Comparison of ENCODE assay signal across 13 mouse cellular contexts in genomic region chr10:128424604-128425003, GRCm38 (mm10). TPM values are rescaled to one million over a fixed set of nuclear protein-coding genes. Genes with fewer than 3 reads are reported as not detected.
DNase-seq lines count a peak whose midpoint lies in the region; ATAC-seq and TF ChIP-seq lines count a peak whose summit lies in the region.
"Had no signal": no experiment of that assay in that cellular context is flagged by ENCODE, and none has a peak within 500 bp of the region (broad histone marks: within the 10 kb centered on the region; RNA-seq: fewer than 3 reads in every experiment).

No protein-coding gene starts in this region.

- no peak for ATAC-seq in heart, postnatal 0 days (ENCODE audit: insufficient read depth, low read depth)
- peak; percentile 38; the same call in 1 of the 2 replicates for ATAC-seq in liver, postnatal 0 days
- ATAC-seq in hindbrain, embryonic 16.5 days, result no peak
- no peak for ATAC-seq in forebrain, embryonic 12.5 days (ENCODE audit: low FRiP score)

- H3K9ac ChIP-seq in heart, postnatal 0 days (replicated peaks; ENCODE audit: low read depth, low read length), result 0 out of 2 replicates have a peak overlapping the region, but pooled peaks have one; percentile 2
- H3K9ac ChIP-seq in liver, postnatal 0 days (replicated peaks), result no peak overlapping the region
- no peak overlapping the region for H3K9ac ChIP-seq in hindbrain, embryonic 16.5 days (ENCODE audit: low read depth, low read length)
- no peak overlapping the region for H3K9ac ChIP-seq in forebrain, embryonic 12.5 days
- H3K9ac ChIP-seq: limb, embryonic 13.5 days had no signal

- no peaks in the 10 kb centered on the region for H3K27me3 ChIP-seq in heart, postnatal 0 days (ENCODE audit: control insufficient read depth, insufficient read depth, low read length)
- H3K27me3 ChIP-seq in heart, embryonic 10.5 days (ENCODE audit: insufficient read depth, poor library complexity, severe bottlenecking), result no peaks in the 10 kb centered on the region
- H3K27me3 ChIP-seq in liver, postnatal 0 days (ENCODE audit: insufficient read depth, low read length), result no peaks in the 10 kb centered on the region
- no peaks in the 10 kb centered on the region for H3K27me3 ChIP-seq in hindbrain, embryonic 16.5 days (replicated peaks; ENCODE audit: control insufficient read depth, insufficient read depth, low read length)
- no peaks in the 10 kb centered on the region for H3K27me3 ChIP-seq in forebrain, embryonic 12.5 days
- H3K27me3 ChIP-seq: limb, embryonic 13.5 days had no signal

- peaks cover 48% of the 10 kb centered on the region for H3K36me3 ChIP-seq in heart, postnatal 0 days (replicated peaks; ENCODE audit: control insufficient read depth, insufficient read depth, low read length)
- H3K36me3 ChIP-seq in heart, embryonic 10.5 days, result peaks cover 78% of the 10 kb centered on the region
- peaks cover 14% of the 10 kb centered on the region for H3K36me3 ChIP-seq in liver, postnatal 0 days (replicated peaks; ENCODE audit: insufficient read depth, low read length)
- H3K36me3 ChIP-seq in hindbrain, embryonic 16.5 days (ENCODE audit: control insufficient read depth, insufficient read depth, low read length), result peaks cover 29% of the 10 kb centered on the region
- H3K36me3 ChIP-seq in forebrain, embryonic 12.5 days (replicated peaks), result peaks cover 65% of the 10 kb centered on the region

- H3K9me3 ChIP-seq in heart, postnatal 0 days (replicated peaks; ENCODE audit: control insufficient read depth, low read length), result no peaks in the 10 kb centered on the region
- no peaks in the 10 kb centered on the region for H3K9me3 ChIP-seq in heart, embryonic 10.5 days
- no peaks in the 10 kb centered on the region for H3K9me3 ChIP-seq in liver, postnatal 0 days (ENCODE audit: low read length)
- no peaks in the 10 kb centered on the region for H3K9me3 ChIP-seq in hindbrain, embryonic 16.5 days (ENCODE audit: control insufficient read depth, low read length)
- no peaks in the 10 kb centered on the region for H3K9me3 ChIP-seq in forebrain, embryonic 12.5 days
- H3K9me3 ChIP-seq: limb, embryonic 13.5 days had no signal

- H3K4me3 ChIP-seq in heart, postnatal 0 days (ENCODE audit: low read depth, low read length), result no peak overlapping the region
- no peak overlapping the region for H3K4me3 ChIP-seq in heart, embryonic 10.5 days
- no peak overlapping the region for H3K4me3 ChIP-seq in liver, postnatal 0 days (ENCODE audit: low read depth, low read length)
- no peak overlapping the region for H3K4me3 ChIP-seq in hindbrain, embryonic 16.5 days (ENCODE audit: low read length)
- H3K4me3 ChIP-seq in forebrain, embryonic 12.5 days (replicated peaks), result no peak overlapping the region
- H3K4me3 ChIP-seq: erythroblast, embryonic 14.5 days; limb, embryonic 13.5 days had no signal

- DNase-seq in heart, postnatal 0 days (ENCODE audit: low spot score), result no peak
- no peak for DNase-seq in heart, embryonic 10.5 days (ENCODE audit: low spot score)
- DNase-seq in 416B (ENCODE audit: low read depth), result peak; percentile 76
- DNase-seq in T-cell, adult 2 months (ENCODE audit: low spot score), result peak; percentile 55
- no peak for DNase-seq in liver, postnatal 0 days
- no peak for DNase-seq in layer of hippocampus, postnatal 25 days (ENCODE audit: extremely low spot score in 1 of 2, low spot score in 1 of 2)
- DNase-seq: adrenal gland, postnatal 25 days; cerebellum, adult 8-10 months; gastrocnemius, postnatal 14 days had no signal

- TF ChIP-seq CTCF in heart, postnatal 0 days (IDR thresholded peaks at IDR 0.05; ENCODE audit: low read depth), result no peak
- TF ChIP-seq CTCF in liver, postnatal 0 days (IDR thresholded peaks at IDR 0.05; ENCODE audit: low read depth), result no peak

- TF ChIP-seq EP300 in heart, postnatal 0 days (IDR thresholded peaks at IDR 0.05; ENCODE audit: low read depth), result no peak
- no peak for TF ChIP-seq EP300 in liver, postnatal 0 days (IDR thresholded peaks at IDR 0.05; ENCODE audit: low read depth)

- no peak overlapping the region; the same call in 1 of the 2 replicates for H3K4me2 ChIP-seq in heart, postnatal 0 days (ENCODE audit: low read depth, low read length)
- H3K4me2 ChIP-seq in liver, postnatal 0 days (ENCODE audit: low read depth, low read length), result no peak overlapping the region
- H3K4me2 ChIP-seq in hindbrain, embryonic 16.5 days (ENCODE audit: low read length), result no peak overlapping the region
- no peak overlapping the region for H3K4me2 ChIP-seq in forebrain, embryonic 12.5 days
- H3K4me2 ChIP-seq: limb, embryonic 13.5 days had no signal

- 35% methylated on average over 7 of the region's 7 CpGs for WGBS in heart, postnatal 0 days
- WGBS in heart, embryonic 10.5 days, result 62% methylated on average over 7 of the region's 7 CpGs
- WGBS in liver, postnatal 0 days (ENCODE audit: insufficient replicate concordance), result 13% methylated on average over 7 of the region's 7 CpGs
- 70% methylated on average over 7 of the region's 7 CpGs for WGBS in hindbrain, embryonic 16.5 days
- WGBS in forebrain, embryonic 12.5 days, result 79% methylated on average over 7 of the region's 7 CpGs

- H3K4me1 ChIP-seq in heart, postnatal 0 days (ENCODE audit: control insufficient read depth, insufficient read depth), result no peaks in the 10 kb centered on the region
- no peaks in the 10 kb centered on the region for H3K4me1 ChIP-seq in heart, embryonic 10.5 days
- H3K4me1 ChIP-seq in liver, postnatal 0 days (ENCODE audit: insufficient read depth), result no peaks in the 10 kb centered on the region
- H3K4me1 ChIP-seq in hindbrain, embryonic 16.5 days (ENCODE audit: control insufficient read depth, insufficient read depth, low read depth, low read length), result no peaks in the 10 kb centered on the region
- H3K4me1 ChIP-seq in forebrain, embryonic 12.5 days, result no peaks in the 10 kb centered on the region
- H3K4me1 ChIP-seq: limb, embryonic 13.5 days had no signal

- peak overlapping the region; percentile 36; the same call in 1 of the 2 replicates for H3K27ac ChIP-seq in heart, postnatal 0 days (ENCODE audit: low read depth)
- no peak overlapping the region for H3K27ac ChIP-seq in heart, embryonic 10.5 days
- H3K27ac ChIP-seq in liver, postnatal 0 days (ENCODE audit: low read depth), result peak overlapping the region; percentile 49
- no peak overlapping the region for H3K27ac ChIP-seq in hindbrain, embryonic 16.5 days (ENCODE audit: low read depth, low read length)
- H3K27ac ChIP-seq in forebrain, embryonic 12.5 days, result no peak overlapping the region
- H3K27ac ChIP-seq: limb, embryonic 13.5 days had no signal

RNA-seq across cellular contexts. Expression of gene Rnf41, which starts 13.1 kb away (rescaled TPM):
- total RNA-seq in heart, postnatal 0 days (2014; rRNA removed; ENCODE audit: low replicate concordance), result 27.1 and 27.3 TPM in 2 replicates
- polyA plus RNA-seq in heart, postnatal 0 days (2015; fragmentation: Nextera tagmentation; extraction: Ambion mirVana), result 21.9 and 24.0 TPM in 2 replicates
- 31.0 and 34.3 TPM in 2 replicates for polyA plus RNA-seq in heart, embryonic 10.5 days (2016; fragmentation: Nextera tagmentation; extraction: Ambion mirVana)
- polyA plus RNA-seq in liver, postnatal 0 days (2015; fragmentation: Nextera tagmentation; extraction: Ambion mirVana), result 7.2 and 7.3 TPM in 2 replicates
- polyA plus RNA-seq in hindbrain, embryonic 16.5 days (2015; fragmentation: Nextera tagmentation; extraction: Ambion mirVana), result 96.7 and 98.3 TPM in 2 replicates
- total RNA-seq in layer of hippocampus, postnatal 25 days (2021), result 10 to 100 TPM; 68.0 to 76.9 TPM
- polyA plus RNA-seq in forebrain, embryonic 12.5 days (2016; fragmentation: Nextera tagmentation; extraction: Ambion mirVana), result 61.9 and 62.0 TPM in 2 replicates

RNA-seq across cellular contexts. Expression of gene Nabp2, which starts 13.3 kb away (rescaled TPM):
- total RNA-seq in heart, postnatal 0 days (2014; rRNA removed; ENCODE audit: low replicate concordance), result 28.1 and 34.6 TPM in 2 replicates
- polyA plus RNA-seq in heart, postnatal 0 days (2015; fragmentation: Nextera tagmentation; extraction: Ambion mirVana), result 55.5 and 56.1 TPM in 2 replicates
- 76.5 and 87.9 TPM in 2 replicates for polyA plus RNA-seq in heart, embryonic 10.5 days (2016; fragmentation: Nextera tagmentation; extraction: Ambion mirVana)
- polyA plus RNA-seq in liver, postnatal 0 days (2015; fragmentation: Nextera tagmentation; extraction: Ambion mirVana), result 33.7 and 33.8 TPM in 2 replicates
- polyA plus RNA-seq in hindbrain, embryonic 16.5 days (2015; fragmentation: Nextera tagmentation; extraction: Ambion mirVana), result 126 and 150 TPM in 2 replicates
- total RNA-seq in layer of hippocampus, postnatal 25 days (2021), result 100 to 1,000 TPM in 1 of 2 experiments, 10 to 100 TPM in 1; 96.7 to 101 TPM
- polyA plus RNA-seq in forebrain, embryonic 12.5 days (2016; fragmentation: Nextera tagmentation; extraction: Ambion mirVana), result 141 and 155 TPM in 2 replicates

RNA-seq across cellular contexts. Expression of gene Slc39a5, which starts 23.6 kb away (rescaled TPM):
- not detected in 2 replicates for total RNA-seq in heart, postnatal 0 days (2014; rRNA removed; ENCODE audit: low replicate concordance)
- polyA plus RNA-seq in heart, postnatal 0 days (2015; fragmentation: Nextera tagmentation; extraction: Ambion mirVana), result not detected in 2 replicates
- 0.07 and 2.4 TPM in 2 replicates for polyA plus RNA-seq in heart, embryonic 10.5 days (2016; fragmentation: Nextera tagmentation; extraction: Ambion mirVana)
- polyA plus RNA-seq in liver, postnatal 0 days (2015; fragmentation: Nextera tagmentation; extraction: Ambion mirVana), result 59.0 and 64.1 TPM in 2 replicates
- polyA plus RNA-seq in hindbrain, embryonic 16.5 days (2015; fragmentation: Nextera tagmentation; extraction: Ambion mirVana), result 0.36 and 0.41 TPM in 2 replicates
- total RNA-seq in layer of hippocampus, postnatal 25 days (2021), result not detected
- polyA plus RNA-seq in forebrain, embryonic 12.5 days (2016; fragmentation: Nextera tagmentation; extraction: Ambion mirVana), result not detected in 2 replicates
- total RNA-seq: adrenal gland, postnatal 25 days; gastrocnemius, postnatal 14 days had no signal

RNA-seq across cellular contexts. Expression of gene Smarcc2, which starts 34.4 kb away (rescaled TPM):
- total RNA-seq in heart, postnatal 0 days (2014; rRNA removed; ENCODE audit: low replicate concordance), result 40.8 and 42.1 TPM in 2 replicates
- polyA plus RNA-seq in heart, postnatal 0 days (2015; fragmentation: Nextera tagmentation; extraction: Ambion mirVana), result 31.9 and 32.9 TPM in 2 replicates
- 66.0 and 68.7 TPM in 2 replicates for polyA plus RNA-seq in heart, embryonic 10.5 days (2016; fragmentation: Nextera tagmentation; extraction: Ambion mirVana)
- polyA plus RNA-seq in liver, postnatal 0 days (2015; fragmentation: Nextera tagmentation; extraction: Ambion mirVana), result 13.4 and 14.7 TPM in 2 replicates
- polyA plus RNA-seq in hindbrain, embryonic 16.5 days (2015; fragmentation: Nextera tagmentation; extraction: Ambion mirVana), result 136 and 168 TPM in 2 replicates
- total RNA-seq in layer of hippocampus, postnatal 25 days (2021), result 100 to 1,000 TPM; 228 to 242 TPM
- polyA plus RNA-seq in forebrain, embryonic 12.5 days (2016; fragmentation: Nextera tagmentation; extraction: Ambion mirVana), result 189 and 210 TPM in 2 replicates

RNA-seq across cellular contexts. Expression of gene Ankrd52, which starts 47.7 kb away (rescaled TPM):
- 14.3 and 17.6 TPM in 2 replicates for total RNA-seq in heart, postnatal 0 days (2014; rRNA removed; ENCODE audit: low replicate concordance)
- polyA plus RNA-seq in heart, postnatal 0 days (2015; fragmentation: Nextera tagmentation; extraction: Ambion mirVana), result 4.2 and 4.5 TPM in 2 replicates
- polyA plus RNA-seq in heart, embryonic 10.5 days (2016; fragmentation: Nextera tagmentation; extraction: Ambion mirVana), result 10.9 and 12.7 TPM in 2 replicates
- polyA plus RNA-seq in liver, postnatal 0 days (2015; fragmentation: Nextera tagmentation; extraction: Ambion mirVana), result 2.0 and 2.7 TPM in 2 replicates
- polyA plus RNA-seq in hindbrain, embryonic 16.5 days (2015; fragmentation: Nextera tagmentation; extraction: Ambion mirVana), result 9.9 and 12.1 TPM in 2 replicates
- 10 to 100 TPM; 54.7 to 69.5 TPM for total RNA-seq in layer of hippocampus, postnatal 25 days (2021)
- polyA plus RNA-seq in forebrain, embryonic 12.5 days (2016; fragmentation: Nextera tagmentation; extraction: Ambion mirVana), result 11.3 and 13.9 TPM in 2 replicates

Comparison
In these comparisons a context has a peak if more than half of its experiments do, and no peak if none do; other contexts are left out.
1. H3K27ac ChIP-seq: peak in heart, postnatal 0 days (single experiment) and liver, postnatal 0 days (single experiment); none in heart, embryonic 10.5 days (single experiment), hindbrain, embryonic 16.5 days (single experiment) and forebrain, embryonic 12.5 days (single experiment).
2. DNase-seq: peak in 416B (single experiment) and T-cell, adult 2 months (single experiment); none in heart, postnatal 0 days (single experiment), heart, embryonic 10.5 days (single experiment), liver, postnatal 0 days (single experiment) and layer of hippocampus, postnatal 25 days (0 of 2).
3. RNA of gene Slc39a5, which starts 23.6 kb away (polyA plus RNA-seq): 59.0 to 64.1 TPM in liver, postnatal 0 days; 0.07 to 2.4 TPM in heart, embryonic 10.5 days, 0.36 to 0.41 TPM in hindbrain, embryonic 16.5 days, not detected in forebrain, embryonic 12.5 days and not detected in heart, postnatal 0 days; every median in the first group is over 10 times any median in the second.